Mouse (Mus musculus) embryonic facial prominence, embryonic 15.5 days (tissue): ENCODE data around the gene Gm13283. TPM values are rescaled to one million over a fixed set of nuclear protein-coding genes. Genes with fewer than 3 reads are reported as not detected.
"Not testable (repeated sequence)": the region's sequence is repeated elsewhere in the genome, so short reads cannot be mapped to it uniquely, and the experiment has no call there.

Source experiments
- ATAC-seq: fragments of 200-750 bp; cut with Nextera tagmentation; 2 replicates; pipeline ENCODE4 v1.8.0; 2017; ENCODE audit warnings: low read depth, moderate TSS enrichment; ENCODE audit not compliant: insufficient number of reproducible peaks, low FRiP score, low TSS enrichment
- H3K27ac ChIP-seq: fragments of 300-500 bp; sonication (generic); replicated peaks from 2 replicates; pipeline ENCODE4 v1.5.1; 2015; ENCODE audit warnings: mild to moderate bottlenecking, inconsistent platforms
- H3K27me3 ChIP-seq: fragments of 300-500 bp; sonication (generic); 2 replicates; pipeline ENCODE4 v1.6.1; 2015; ENCODE audit warnings: inconsistent platforms
- H3K36me3 ChIP-seq: fragments of 300-500 bp; sonication (generic); 2 replicates; pipeline ENCODE4 v1.6.1; 2015; ENCODE audit warnings: mild to moderate bottlenecking, inconsistent platforms
- H3K4me1 ChIP-seq: fragments of 300-500 bp; sonication (generic); 2 replicates; pipeline ENCODE4 v1.6.1; 2015; ENCODE audit warnings: inconsistent platforms
- H3K4me2 ChIP-seq: fragments of 300-500 bp; sonication (generic); replicated peaks from 2 replicates; pipeline ENCODE4 v1.6.1; 2015; ENCODE audit warnings: mild to moderate bottlenecking, inconsistent platforms
- H3K4me3 ChIP-seq: fragments of 300-500 bp; sonication (generic); replicated peaks from 2 replicates; pipeline ENCODE4 v1.5.1; 2015; ENCODE audit warnings: mild to moderate bottlenecking, inconsistent platforms
- H3K9ac ChIP-seq: fragments of 300-500 bp; sonication (generic); 2 replicates; pipeline ENCODE4 v1.6.1; 2015; ENCODE audit warnings: inconsistent platforms
- H3K9me3 ChIP-seq: fragments of 300-500 bp; sonication (generic); replicated peaks from 2 replicates; pipeline ENCODE4 v1.6.1; 2016; ENCODE audit warnings: inconsistent platforms
- WGBS: fragments of 180-500 bp; shearing (Covaris S2); methylation state at CpG from one replicate; pipeline ENCODE4 v1.1.7; 2015; 5-methylcytosine and 5-hydroxymethylcytosine counted together
- polyA plus RNA-seq: library from polyadenylated mRNA; unstranded; fragments of >200 nt; fragmentation: Nextera tagmentation; extraction: Ambion mirVana; gene quantifications from 2 replicates; pipeline ENCODE4 v1.2.1, GENCODE M21; 2015

The Gm13283 gene
- polyA plus RNA-seq, 1 experiment from 2014 or later = 0.32 TPM

- no peak overlapping the region for H3K27ac ChIP-seq
- H3K4me1 ChIP-seq = no peaks in the 10 kb centered on the region
- H3K27me3 ChIP-seq = no peaks in the 10 kb centered on the region
- H3K4me2 ChIP-seq = no peak overlapping the region
- H3K36me3 ChIP-seq = no peaks in the 10 kb centered on the region
- no peak for ATAC-seq
- H3K9ac ChIP-seq = no peak overlapping the region
- 59% methylated on average over 7 of the region's 7 CpGs for WGBS
- no peaks in the 10 kb centered on the region for H3K9me3 ChIP-seq
- no peak overlapping the region for H3K4me3 ChIP-seq
Measured at GRCm38 (mm10) chr4:88742771-88743371, 17.0 kb upstream of the Gm13283 start.

- H3K27ac ChIP-seq = no peak overlapping the region
- WGBS = 72% methylated on average over 3 of the region's 3 CpGs
- no peaks in the 10 kb centered on the region for H3K4me1 ChIP-seq
- no peak overlapping the region for H3K4me2 ChIP-seq
- ATAC-seq = no peak
- no peak overlapping the region for H3K9ac ChIP-seq
- H3K36me3 ChIP-seq = no peaks in the 10 kb centered on the region
- H3K27me3 ChIP-seq = no peaks in the 10 kb centered on the region
- no peak overlapping the region for H3K4me3 ChIP-seq
- H3K9me3 ChIP-seq = no peaks in the 10 kb centered on the region
Measured at GRCm38 (mm10) chr4:88744207-88744606, 15.7 kb upstream of the Gm13283 start.

GRCm38 (mm10) chr4:88749926-88750325, 10.0 kb upstream of the Gm13283 start:
- H3K4me1 ChIP-seq = no peaks in the 10 kb centered on the region
- no peaks in the 10 kb centered on the region for H3K27me3 ChIP-seq
- 29% methylated on average over 6 of the region's 6 CpGs for WGBS
- H3K4me2 ChIP-seq = no peak overlapping the region
- no peak for ATAC-seq
- H3K36me3 ChIP-seq = no peaks in the 10 kb centered on the region
- no peak overlapping the region for H3K27ac ChIP-seq
- H3K9me3 ChIP-seq = no peaks in the 10 kb centered on the region
- H3K9ac ChIP-seq = no peak overlapping the region
- H3K4me3 ChIP-seq = no peak overlapping the region

- not testable (repeated sequence) for H3K9me3 ChIP-seq, H3K9ac ChIP-seq, H3K27ac ChIP-seq, ATAC-seq, H3K4me2 ChIP-seq, H3K27me3 ChIP-seq, H3K36me3 ChIP-seq, H3K4me1 ChIP-seq, H3K4me3 ChIP-seq
- 71% methylated on average over 15 of the region's 15 CpGs for WGBS
Measured at GRCm38 (mm10) chr4:88754818-88755340, 5.0 kb upstream of the Gm13283 start, which contains the start of gene Gm13271. Gene Gm13271 (plus strand): TSS chr4:88754868.

- Histone ChIP-seq H3K4me2 (peak overlapping the region; percentile 70), H3K9ac (peak overlapping the region; percentile 70), H3K4me3 (peak overlapping the region; percentile 56), H3K27ac (peak overlapping the region; percentile 98)
- not testable (repeated sequence) for H3K36me3 ChIP-seq, H3K9me3 ChIP-seq, ATAC-seq, H3K27me3 ChIP-seq, H3K4me1 ChIP-seq
- 8% methylated on average over 29 of the region's 31 CpGs for WGBS
Measured at GRCm38 (mm10) chr4:88756581-88757513, 3.1 kb upstream of the Gm13283 start.

- WGBS = 0% methylated on average over 13 of the region's 21 CpGs
- H3K4me1 ChIP-seq, H3K27me3 ChIP-seq, H3K9me3 ChIP-seq, H3K36me3 ChIP-seq: not testable (repeated sequence)
- Histone ChIP-seq H3K27ac (peak overlapping the region; percentile 98), H3K4me2 (peak overlapping the region; percentile 70), H3K4me3 (peak overlapping the region; percentile 56), H3K9ac (peak overlapping the region; percentile 70; the same call in 1 of the 2 replicates)
- ATAC-seq = peak; percentile 99
Measured at GRCm38 (mm10) chr4:88757628-88758031, 2.3 kb upstream of the Gm13283 start.

- not testable (repeated sequence) for H3K36me3 ChIP-seq, H3K4me1 ChIP-seq, ATAC-seq, H3K4me3 ChIP-seq, H3K27ac ChIP-seq, H3K9ac ChIP-seq, H3K27me3 ChIP-seq, H3K4me2 ChIP-seq, H3K9me3 ChIP-seq
- WGBS = 86% methylated on average over 9 of the region's 9 CpGs
Measured at GRCm38 (mm10) chr4:88758751-88759150, 1.2 kb upstream of the Gm13283 start.

- peak overlapping the region; percentile 55 for H3K4me2 ChIP-seq
- not testable (repeated sequence) for H3K9me3 ChIP-seq, ATAC-seq, H3K36me3 ChIP-seq, H3K4me1 ChIP-seq, H3K27me3 ChIP-seq, H3K9ac ChIP-seq
- peak overlapping the region; percentile 43 for H3K4me3 ChIP-seq
- peak overlapping the region; percentile 84 for H3K27ac ChIP-seq
- under 1% methylated on average over 26 of the region's 28 CpGs for WGBS
Measured at GRCm38 (mm10) chr4:88760431-88760830, 512 bp downstream of the Gm13283 start.

GRCm38 (mm10) chr4:88761776-88762175, 1.9 kb downstream of the Gm13283 start:
- 63% methylated on average over 6 of the region's 8 CpGs for WGBS
- H3K4me3 ChIP-seq = not testable (repeated sequence)

GRCm38 (mm10) chr4:88762341-88762740, 2.4 kb downstream of the Gm13283 start:
- not testable (repeated sequence) for H3K4me2 ChIP-seq, H3K36me3 ChIP-seq, H3K27ac ChIP-seq, ATAC-seq, H3K27me3 ChIP-seq, H3K4me1 ChIP-seq, H3K9ac ChIP-seq, H3K9me3 ChIP-seq, H3K4me3 ChIP-seq
- WGBS = 57% methylated on average over 9 of the region's 9 CpGs

More at GRCm38 (mm10) chr4:88761776-88762175, 1.9 kb downstream of the Gm13283 start:
- H3K4me2 ChIP-seq, H3K9ac ChIP-seq, H3K9me3 ChIP-seq, ATAC-seq, H3K27me3 ChIP-seq, H3K4me1 ChIP-seq, H3K36me3 ChIP-seq, H3K27ac ChIP-seq: not testable (repeated sequence)

- H3K4me1 ChIP-seq, H3K27me3 ChIP-seq, H3K9me3 ChIP-seq, H3K36me3 ChIP-seq, H3K9ac ChIP-seq, ATAC-seq: not testable (repeated sequence)
- WGBS = 3% methylated on average over 37 of the region's 42 CpGs
- peak overlapping the region; percentile 44 for H3K4me3 ChIP-seq
- H3K27ac ChIP-seq = peak overlapping the region; percentile 75
- H3K4me2 ChIP-seq = peak overlapping the region; percentile 50
Measured at GRCm38 (mm10) chr4:88763384-88764018, 3.6 kb downstream of the Gm13283 start.
